16 mouse cellular contexts compared by ENCODE assay signal in the genomic region with DNA sequence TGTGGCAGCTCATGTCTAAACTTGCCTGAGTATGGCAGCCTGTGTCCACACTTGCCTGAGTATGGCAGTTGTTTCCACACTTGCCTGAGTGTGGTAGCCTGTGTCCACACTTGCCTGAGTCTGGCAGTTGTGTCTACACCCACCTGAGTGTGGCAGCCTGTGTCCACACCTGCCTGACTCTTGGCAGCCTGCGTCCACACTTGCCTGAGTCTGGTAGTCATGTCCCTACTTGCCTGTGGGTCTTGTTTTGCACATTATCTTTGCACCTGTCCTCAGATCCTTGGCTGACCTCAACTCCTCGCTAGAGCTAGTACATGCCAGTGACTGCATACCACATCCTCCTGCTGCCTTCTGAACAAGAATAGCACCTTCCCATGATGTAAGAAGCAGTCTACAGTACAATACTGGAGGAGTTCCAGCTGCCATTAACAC.
DNase-seq lines count a peak whose midpoint lies in the region; ATAC-seq and TF ChIP-seq lines count a peak whose summit lies in the region.
"Had no signal": no experiment of that assay in that cellular context is flagged by ENCODE, and none has a peak within 500 bp of the region (broad histone marks: within the 10 kb centered on the region; RNA-seq: fewer than 3 reads in every experiment).

No protein-coding gene starts in this region.

- no peaks in the 10 kb centered on the region for H3K27me3 ChIP-seq in liver, embryonic 16.5 days (ENCODE audit: control insufficient read depth, insufficient read depth, low read depth, low read length)
- no peaks in the 10 kb centered on the region for H3K27me3 ChIP-seq in liver, embryonic 11.5 days (replicated peaks; ENCODE audit: control insufficient read depth, insufficient read depth, low read length)
- H3K27me3 ChIP-seq in heart, postnatal 0 days (ENCODE audit: control insufficient read depth, insufficient read depth, low read length), result no peaks in the 10 kb centered on the region
- H3K27me3 ChIP-seq: embryonic facial prominence, embryonic 15.5 days; limb, embryonic 12.5 days; lung, embryonic 15.5 days had no signal

- no peak overlapping the region for H3K27ac ChIP-seq in liver, embryonic 16.5 days (ENCODE audit: low read length)
- no peak overlapping the region for H3K27ac ChIP-seq in liver, embryonic 11.5 days (ENCODE audit: low read depth, low read length)
- H3K27ac ChIP-seq in heart, postnatal 0 days (ENCODE audit: low read depth), result no peak overlapping the region; the same call in 1 of the 2 replicates
- H3K27ac ChIP-seq: embryonic facial prominence, embryonic 15.5 days; limb, embryonic 12.5 days; lung, embryonic 15.5 days; midbrain, embryonic 10.5 days had no signal

- 0 out of 2 replicates have a peak, but pooled peaks have one; percentile 22 for TF ChIP-seq EP300 in heart, postnatal 0 days (IDR thresholded peaks at IDR 0.05; ENCODE audit: low read depth)

- no peak for DNase-seq in liver, embryonic 11.5 days (ENCODE audit: low spot score)
- peak; percentile 44 to 63 for DNase-seq in heart, adult 18-20 months
- peak; percentile 57 for DNase-seq in heart, postnatal 0 days (ENCODE audit: low spot score)
- DNase-seq in layer of hippocampus, adult 8-10 months (ENCODE audit: low spot score in 2 of 2), result no peak
- DNase-seq in embryo, embryonic 10 days (ENCODE audit: low spot score), result no peak
- no peak for DNase-seq in layer of hippocampus, adult 9-10 months (ENCODE audit: low spot score)
- DNase-seq: cerebellum, adult 11 months had no signal

- TF ChIP-seq CTCF in heart, postnatal 0 days (IDR thresholded peaks at IDR 0.05; ENCODE audit: low read depth), result no peak

- no peaks in the 10 kb centered on the region for H3K36me3 ChIP-seq in liver, embryonic 16.5 days (ENCODE audit: control insufficient read depth, insufficient read depth)
- no peaks in the 10 kb centered on the region for H3K36me3 ChIP-seq in liver, embryonic 11.5 days (ENCODE audit: control insufficient read depth, insufficient read depth, low read length)
- no peaks in the 10 kb centered on the region for H3K36me3 ChIP-seq in heart, postnatal 0 days (replicated peaks; ENCODE audit: control insufficient read depth, insufficient read depth, low read length)
- H3K36me3 ChIP-seq: embryonic facial prominence, embryonic 15.5 days; limb, embryonic 12.5 days; lung, embryonic 15.5 days; midbrain, embryonic 10.5 days had no signal

- no peak overlapping the region for H3K9ac ChIP-seq in liver, embryonic 16.5 days (ENCODE audit: low read depth, low read length)
- no peak overlapping the region for H3K9ac ChIP-seq in liver, embryonic 11.5 days (ENCODE audit: low read depth, low read length)
- no peak overlapping the region for H3K9ac ChIP-seq in heart, postnatal 0 days (replicated peaks; ENCODE audit: low read depth, low read length)
- H3K9ac ChIP-seq: embryonic facial prominence, embryonic 15.5 days; limb, embryonic 12.5 days; lung, embryonic 15.5 days had no signal

- H3K4me3 ChIP-seq in liver, embryonic 16.5 days (ENCODE audit: low read depth, low read length), result no peak overlapping the region
- no peak overlapping the region for H3K4me3 ChIP-seq in liver, embryonic 11.5 days (ENCODE audit: low read depth, low read length)
- H3K4me3 ChIP-seq in heart, postnatal 0 days (ENCODE audit: low read depth, low read length), result no peak overlapping the region
- H3K4me3 ChIP-seq: embryonic facial prominence, embryonic 15.5 days; limb, embryonic 12.5 days; lung, embryonic 15.5 days; midbrain, embryonic 10.5 days had no signal

- peak; percentile 45 for ATAC-seq in liver, embryonic 16.5 days (ENCODE audit: low read depth)
- ATAC-seq in liver, embryonic 11.5 days (replicated peaks; ENCODE audit: low FRiP score), result no peak
- peak; percentile 80 for ATAC-seq in heart, postnatal 0 days (ENCODE audit: insufficient read depth, low read depth)
- peak; percentile 11; the same call in 1 of the 2 replicates for ATAC-seq in neutrophil, adult 5-6 weeks (ENCODE audit: extremely low read depth, insufficient number of reproducible peaks, low FRiP score, poor library complexity, severe bottlenecking)
- ATAC-seq: CD4-positive, CD25-positive, alpha-beta regulatory T cell, adult 4 months; forebrain, embryonic 14.5 days; hindbrain, embryonic 16.5 days had no signal

- 33% methylated on average over 2 of the region's 2 CpGs for WGBS in liver, embryonic 16.5 days (ENCODE audit: insufficient replicate concordance)
- 58% methylated on average over 2 of the region's 2 CpGs for whole genome bisulfite sequencing in liver, embryonic 11.5 days
- 14% methylated on average over 2 of the region's 2 CpGs for WGBS in heart, postnatal 0 days

- H3K4me1 ChIP-seq in liver, embryonic 16.5 days (ENCODE audit: control insufficient read depth, low read depth, low read length), result no peaks in the 10 kb centered on the region
- H3K4me1 ChIP-seq in liver, embryonic 11.5 days (replicated peaks; ENCODE audit: control insufficient read depth, insufficient read depth, low read length), result peaks cover 11% of the 10 kb centered on the region
- peaks cover 8% of the 10 kb centered on the region for H3K4me1 ChIP-seq in heart, postnatal 0 days (ENCODE audit: control insufficient read depth, insufficient read depth)
- H3K4me1 ChIP-seq: embryonic facial prominence, embryonic 15.5 days; lung, embryonic 15.5 days; midbrain, embryonic 10.5 days had no signal

- H3K9me3 ChIP-seq in liver, embryonic 16.5 days (replicated peaks; ENCODE audit: control insufficient read depth, low read length), result no peaks in the 10 kb centered on the region
- H3K9me3 ChIP-seq in liver, embryonic 11.5 days (ENCODE audit: control insufficient read depth, low read length), result no peaks in the 10 kb centered on the region
- H3K9me3 ChIP-seq in heart, postnatal 0 days (replicated peaks; ENCODE audit: control insufficient read depth, low read length), result no peaks in the 10 kb centered on the region
- H3K9me3 ChIP-seq: embryonic facial prominence, embryonic 15.5 days; limb, embryonic 12.5 days; lung, embryonic 15.5 days; midbrain, embryonic 10.5 days had no signal

- no peak overlapping the region for H3K4me2 ChIP-seq in liver, embryonic 16.5 days (ENCODE audit: low read depth, low read length)
- H3K4me2 ChIP-seq in liver, embryonic 11.5 days, result no peak overlapping the region
- no peak overlapping the region for H3K4me2 ChIP-seq in heart, postnatal 0 days (ENCODE audit: low read depth, low read length)
- H3K4me2 ChIP-seq: embryonic facial prominence, embryonic 15.5 days; limb, embryonic 12.5 days; lung, embryonic 15.5 days had no signal

Comparison
In these comparisons a context has a peak if more than half of its experiments do, and no peak if none do; other contexts are left out.
1. DNase-seq: peak in heart, adult 18-20 months (2 of 2) and heart, postnatal 0 days (single experiment); none in liver, embryonic 11.5 days (single experiment), layer of hippocampus, adult 8-10 months (0 of 2), embryo, embryonic 10 days (single experiment) and layer of hippocampus, adult 9-10 months (single experiment).